Mouse (Mus musculus) hindbrain, embryonic 14.5 days (tissue): ENCODE results near the gene Aqp6. TPM values are rescaled to one million over a fixed set of nuclear protein-coding genes. Genes with fewer than 3 reads are reported as not detected.
A peak's percentile ranks its signal among the peaks of the same experiment; 100 is the strongest.

Experiments used
- ATAC-seq: fragments of 200-750 bp; cut with Nextera tagmentation; 2 replicates; pipeline ENCODE4 v1.8.0; 2017; ENCODE audit warnings: moderate number of reproducible peaks, mild to moderate bottlenecking, moderate TSS enrichment, moderate library complexity; ENCODE audit not compliant: low FRiP score
- DNase-seq: peaks from one replicate; pipeline ENCODE4 v3.0.0-alpha.2; 2015; ENCODE audit warnings: low spot score
- H3K27ac ChIP-seq: fragments of 300-500 bp; sonication (generic); 2 replicates; pipeline ENCODE4 v1.5.1; 2014; ENCODE audit warnings: mild to moderate bottlenecking, moderate library complexity
- H3K27me3 ChIP-seq: fragments of 300-500 bp; sonication (generic); 2 replicates; pipeline ENCODE4 v1.6.1; 2014; ENCODE audit warnings: mild to moderate bottlenecking, low read length, mixed read lengths; ENCODE audit not compliant: control insufficient read depth, insufficient read depth
- H3K36me3 ChIP-seq: fragments of 300-500 bp; sonication (generic); replicated peaks from 2 replicates; pipeline ENCODE4 v1.6.1; 2014; ENCODE audit not compliant: control insufficient read depth, insufficient read depth
- H3K4me1 ChIP-seq: fragments of 300-500 bp; sonication (generic); replicated peaks from 2 replicates; pipeline ENCODE4 v1.6.1; 2014; ENCODE audit warnings: antibody characterized with exemption, low read length, mixed read lengths; ENCODE audit not compliant: control insufficient read depth, insufficient read depth
- H3K4me2 ChIP-seq: fragments of 300-500 bp; sonication (generic); replicated peaks from 2 replicates; pipeline ENCODE4 v1.6.1; 2014; ENCODE audit warnings: mild to moderate bottlenecking, moderate library complexity
- H3K4me3 ChIP-seq: fragments of 300-500 bp; sonication (generic); replicated peaks from 2 replicates; pipeline ENCODE4 v1.5.1; 2014; ENCODE audit warnings: mild to moderate bottlenecking, low read length
- H3K9ac ChIP-seq: fragments of 300-500 bp; sonication (generic); 2 replicates; pipeline ENCODE4 v1.6.1; 2014
- H3K9me3 ChIP-seq: fragments of 300-500 bp; sonication (generic); 2 replicates; pipeline ENCODE4 v1.6.1; 2016; ENCODE audit warnings: low read length; ENCODE audit not compliant: control insufficient read depth
- whole genome bisulfite sequencing: fragments of 180-500 bp; shearing (Covaris S2); extraction: QIAGEN DNeasy Blood & Tissue Kit; methylation state at CpG from one replicate; pipeline ENCODE4 v1.1.7; 2014; 5-methylcytosine and 5-hydroxymethylcytosine counted together
- polyA plus RNA-seq: library from polyadenylated mRNA; unstranded; fragments of >200 nt; fragmentation: Nextera tagmentation; extraction: Ambion mirVana; gene quantifications from 2 replicates; pipeline ENCODE4 v1.2.1, GENCODE M21; 2014

The Aqp6 gene
- polyA plus RNA-seq, 1 experiment from 2014 or later = 1.2 TPM

DNA sequence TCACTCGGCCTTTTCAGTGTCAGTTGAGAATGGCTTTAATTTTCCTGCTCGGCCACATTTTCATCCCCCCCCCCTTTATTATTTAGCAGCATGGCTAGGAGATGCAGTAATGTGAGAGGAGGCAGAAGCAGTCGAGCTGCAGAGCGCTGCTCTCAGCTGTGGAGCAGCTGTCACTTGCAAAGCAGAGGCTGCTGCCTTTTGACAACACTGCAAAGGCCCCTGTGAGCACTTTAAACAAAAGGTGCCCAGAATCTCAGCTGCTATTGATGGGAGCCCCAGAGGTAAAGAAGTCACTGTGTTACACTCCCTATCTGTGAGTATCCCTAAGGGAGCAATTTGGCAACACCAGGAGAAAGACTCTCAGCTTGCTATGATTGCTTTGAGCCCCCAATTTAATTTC, 47.1 kb downstream of the Aqp6 start:
- Histone ChIP-seq H3K9ac (peak overlapping the region; percentile 3), H3K4me3 (no peak overlapping the region), H3K36me3 (no peaks in the 10 kb centered on the region), H3K9me3 (no peaks in the 10 kb centered on the region), H3K27me3 (no peaks in the 10 kb centered on the region), H3K27ac (peak overlapping the region; percentile 76), H3K4me2 (peak overlapping the region; percentile 88), H3K4me1 (peaks cover 52% of the 10 kb centered on the region)
- WGBS = 11% methylated on average over 4 of the region's 4 CpGs
- DNase-seq (no peak), ATAC-seq (peak; percentile 28; the same call in 1 of the 2 replicates)

DNA sequence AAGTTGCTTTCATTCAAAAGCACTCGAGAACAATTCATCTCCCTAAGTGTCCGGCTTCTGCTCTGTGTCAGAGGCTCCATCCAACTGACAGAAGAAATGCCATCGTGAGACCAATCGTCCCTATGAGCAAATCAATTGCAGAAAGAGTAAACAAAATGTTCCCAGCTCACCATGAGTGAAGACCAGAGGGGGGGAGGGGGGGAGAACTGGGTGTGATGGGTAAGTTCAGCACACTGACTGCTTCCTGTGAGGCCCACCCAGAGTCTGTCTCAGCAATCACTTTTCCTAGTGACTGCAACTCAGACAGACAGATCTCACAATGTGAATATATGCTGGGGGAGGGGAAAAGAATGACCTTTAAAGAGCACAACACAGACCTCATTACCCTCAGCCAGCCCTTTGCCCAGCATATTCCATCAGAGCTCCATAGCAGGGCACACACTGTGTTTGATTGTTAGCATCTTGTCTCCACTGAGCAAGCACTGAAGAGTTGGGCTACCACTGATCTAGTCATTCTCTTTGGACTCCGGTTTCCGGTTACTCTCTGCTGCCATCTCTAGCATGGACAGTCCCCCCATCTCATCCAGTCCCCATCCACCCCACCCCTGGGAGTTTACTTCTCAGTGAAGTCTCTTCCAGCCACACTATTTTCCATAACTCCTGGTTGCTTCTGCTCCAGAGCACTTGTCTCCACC, 48.0 kb downstream of the Aqp6 start:
- Histone ChIP-seq H3K9me3 (no peaks in the 10 kb centered on the region), H3K27me3 (no peaks in the 10 kb centered on the region), H3K4me3 (peak overlapping the region; percentile 90; the same call in 1 of the 2 replicates), H3K36me3 (no peaks in the 10 kb centered on the region), H3K9ac (peak overlapping the region; percentile 24; the same call in 1 of the 2 replicates), H3K27ac (peak overlapping the region; percentile 76), H3K4me1 (peaks cover 55% of the 10 kb centered on the region), H3K4me2 (peak overlapping the region; percentile 88)
- ATAC-seq = no peak
- DNase-seq = no peak
- WGBS = 18% methylated on average over 6 of the region's 6 CpGs

DNA sequence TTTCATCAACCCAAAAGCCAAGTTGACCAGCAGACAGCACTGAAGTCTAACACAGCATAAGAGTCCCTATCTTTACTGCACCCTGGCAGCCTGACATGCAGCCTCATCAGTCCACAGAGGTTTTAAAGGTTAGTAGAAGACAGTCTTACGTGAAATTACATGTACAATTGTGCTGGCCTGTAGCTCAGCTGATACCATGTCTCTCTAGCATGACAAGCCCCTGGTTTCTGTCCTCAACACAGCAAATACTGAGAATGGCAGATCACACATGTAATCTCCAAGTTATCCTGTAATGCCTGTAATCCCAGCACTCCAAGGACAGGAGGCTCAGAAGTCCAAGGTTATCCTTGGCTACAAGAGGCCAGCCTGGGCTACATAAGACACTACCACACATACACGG, 49.1 kb downstream of the Aqp6 start:
- no peak overlapping the region for H3K27ac ChIP-seq
- peak overlapping the region; percentile 71; the same call in 1 of the 2 replicates for H3K9ac ChIP-seq
- peak overlapping the region; percentile 88 for H3K4me2 ChIP-seq
- no peaks in the 10 kb centered on the region for H3K27me3 ChIP-seq
- ATAC-seq = no peak
- peaks cover 46% of the 10 kb centered on the region for H3K4me1 ChIP-seq
- no peak for DNase-seq
- 53% methylated on average over 2 of the region's 2 CpGs for WGBS
- peak overlapping the region; percentile 90 for H3K4me3 ChIP-seq
- H3K36me3 ChIP-seq = no peaks in the 10 kb centered on the region
- H3K9me3 ChIP-seq = no peaks in the 10 kb centered on the region

DNA sequence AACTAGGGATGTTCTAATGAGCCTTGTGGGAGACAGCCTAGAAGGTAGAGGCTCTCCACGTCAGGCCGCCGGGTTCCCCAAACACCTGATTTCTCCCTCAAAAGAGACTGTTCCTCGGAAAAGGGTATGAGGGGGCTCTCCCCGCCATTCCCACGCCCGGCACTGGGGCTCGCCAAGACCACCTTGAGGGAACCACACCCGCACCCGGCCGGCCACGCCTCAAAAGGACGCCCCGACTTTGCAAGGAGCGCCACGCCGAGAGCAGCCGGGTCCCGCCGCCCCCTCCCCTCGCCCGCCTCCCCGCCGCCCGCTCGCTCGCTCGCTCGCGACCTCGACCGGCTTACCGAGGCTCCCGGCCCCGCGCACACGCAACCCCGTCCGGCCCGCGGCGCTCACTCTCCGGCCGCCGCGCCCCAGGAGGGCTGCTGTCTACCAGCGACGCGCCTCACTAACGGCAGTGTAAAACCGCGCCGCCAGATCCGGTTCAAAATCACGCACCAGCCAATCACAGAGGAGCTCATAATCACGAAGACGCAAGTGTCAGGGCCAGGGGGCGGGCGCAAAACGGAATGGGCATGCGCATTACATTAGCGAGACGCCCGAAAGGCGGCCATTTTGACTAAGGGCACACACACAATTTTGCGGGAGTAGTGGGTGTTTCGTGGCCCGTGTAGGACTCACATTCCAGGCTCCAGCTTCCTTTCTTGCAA, 50.1 kb downstream of the Aqp6 start, which contains the start of gene Racgap1:
TSS of gene Racgap1 (minus strand) at position 494 of the 710 bp plus-strand sequence.
- Histone ChIP-seq H3K27me3 (no peaks in the 10 kb centered on the region; the same call in 1 of the 2 replicates), H3K9me3 (no peaks in the 10 kb centered on the region), H3K36me3 (no peaks in the 10 kb centered on the region), H3K4me2 (peak within 1 kb of the TSS; percentile 88), H3K27ac (no peak within 1 kb of the TSS), H3K4me1 (peaks cover 42% of the 10 kb centered on the region), H3K9ac (peak within 1 kb of the TSS; percentile 71), H3K4me3 (peak within 1 kb of the TSS; percentile 90)
- DNase-seq (peak; percentile 99), ATAC-seq (peak; percentile 91)
- under 1% methylated on average over 66 of the region's 68 CpGs for WGBS

DNA sequence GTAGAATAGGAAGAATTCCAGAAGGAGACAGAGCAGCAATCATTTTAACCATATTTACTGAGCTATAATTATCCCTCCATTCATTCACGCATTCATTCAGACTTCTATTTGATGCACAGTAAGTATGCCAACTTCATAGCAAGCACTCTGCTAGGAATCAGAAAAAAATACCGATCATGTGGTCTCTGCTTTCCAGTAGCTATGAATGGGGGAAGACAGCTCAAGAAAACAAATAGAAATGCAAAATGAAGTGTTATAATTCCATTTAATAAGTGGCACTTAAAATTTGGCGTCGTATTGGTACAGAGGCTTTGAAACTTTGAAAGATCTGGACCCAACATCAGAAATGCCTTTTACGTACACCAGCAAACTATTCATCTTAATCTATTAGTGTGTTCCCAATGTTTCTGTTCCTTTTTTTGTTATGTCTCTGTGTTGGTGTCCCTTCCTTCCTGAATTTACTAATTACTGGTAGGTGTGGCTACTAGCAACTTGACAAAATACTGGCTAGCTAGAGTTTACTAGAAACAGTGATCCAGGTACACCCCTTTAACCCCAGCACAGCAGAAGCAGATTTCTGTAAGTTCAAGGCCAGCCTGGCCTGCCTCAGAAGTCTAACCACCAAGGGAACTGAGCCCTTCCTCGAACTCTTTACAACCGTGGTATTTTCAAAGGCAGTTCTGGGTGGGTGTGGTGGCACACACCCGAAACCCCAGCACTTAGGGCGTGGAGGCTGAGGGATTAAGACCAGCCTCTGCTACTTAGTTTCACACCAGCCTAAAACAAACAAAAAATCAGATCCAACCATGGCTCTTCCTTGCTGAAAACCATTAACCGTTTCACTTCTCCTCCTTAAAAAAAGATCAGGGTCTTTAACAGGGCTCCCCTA, 51.0 kb downstream of the Aqp6 start:
- ATAC-seq (no peak), DNase-seq (no peak)
- WGBS = 79% methylated on average over 10 of the region's 10 CpGs
- H3K27ac ChIP-seq = no peak overlapping the region
- peak overlapping the region; percentile 32; the same call in 1 of the 2 replicates for H3K9ac ChIP-seq
- no peaks in the 10 kb centered on the region for H3K9me3 ChIP-seq
- peak overlapping the region; percentile 88 for H3K4me2 ChIP-seq
- no peaks in the 10 kb centered on the region for H3K36me3 ChIP-seq
- peaks cover 45% of the 10 kb centered on the region for H3K4me1 ChIP-seq
- H3K27me3 ChIP-seq = no peaks in the 10 kb centered on the region; the same call in 1 of the 2 replicates
- H3K4me3 ChIP-seq = peak overlapping the region; percentile 90

DNA sequence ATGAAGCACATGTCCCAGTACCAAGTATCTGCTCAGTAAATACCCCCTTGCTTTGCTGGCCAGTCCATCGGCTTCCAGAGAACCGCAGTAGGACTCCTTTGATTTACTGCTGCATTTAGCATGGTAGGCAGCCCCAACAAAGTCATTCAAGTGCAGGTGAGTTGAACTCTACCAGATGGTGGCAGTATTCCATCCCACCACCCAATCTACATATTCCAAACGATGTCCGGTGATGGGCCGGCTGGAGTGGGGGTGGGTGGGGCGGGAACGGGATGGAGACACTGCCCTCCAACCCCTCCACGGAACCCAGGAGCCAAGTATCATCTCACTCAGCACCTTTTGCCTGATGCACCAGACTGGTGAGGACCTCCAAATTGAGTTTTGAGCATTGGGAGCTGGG, 52.1 kb downstream of the Aqp6 start:
- no peak for ATAC-seq
- H3K9ac ChIP-seq = no peak overlapping the region
- peak overlapping the region; percentile 7; the same call in 1 of the 2 replicates for H3K4me3 ChIP-seq
- no peak overlapping the region for H3K27ac ChIP-seq
- H3K4me1 ChIP-seq = peaks cover 34% of the 10 kb centered on the region
- peak overlapping the region; percentile 47 for H3K4me2 ChIP-seq
- no peak for DNase-seq
- H3K36me3 ChIP-seq = no peaks in the 10 kb centered on the region
- H3K27me3 ChIP-seq = no peaks in the 10 kb centered on the region; the same call in 1 of the 2 replicates
- 4% methylated on average over 8 of the region's 8 CpGs for WGBS
- H3K9me3 ChIP-seq = no peaks in the 10 kb centered on the region

DNA sequence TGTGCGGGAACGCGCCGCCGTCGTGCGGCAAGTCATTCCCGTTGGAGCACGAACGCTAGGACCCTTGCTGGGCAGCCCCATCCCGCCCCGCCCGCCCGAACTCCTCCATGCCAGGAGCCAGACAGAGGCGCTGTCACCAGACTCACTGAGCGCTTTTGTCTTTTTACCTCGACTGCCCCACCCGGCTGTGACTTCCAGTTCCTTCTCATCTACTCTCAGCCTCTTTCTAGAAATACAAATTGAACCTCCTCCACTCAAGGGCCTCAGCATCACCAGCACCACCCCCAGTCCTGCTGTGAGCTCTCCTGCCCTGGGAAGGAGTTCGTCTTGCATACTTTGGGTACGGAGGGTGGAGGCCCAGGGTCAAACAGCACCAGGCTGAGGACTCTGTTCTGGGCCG, 52.7 kb downstream of the Aqp6 start:
- 2% methylated on average over 21 of the region's 21 CpGs for WGBS
- DNase-seq = no peak
- Histone ChIP-seq H3K27me3 (no peaks in the 10 kb centered on the region; the same call in 1 of the 2 replicates), H3K27ac (no peak overlapping the region), H3K4me3 (peak overlapping the region; percentile 7; the same call in 1 of the 2 replicates), H3K9ac (0 out of 2 replicates have a peak overlapping the region, but pooled peaks have one; percentile 1), H3K4me1 (peaks cover 28% of the 10 kb centered on the region), H3K4me2 (peak overlapping the region; percentile 47), H3K36me3 (no peaks in the 10 kb centered on the region), H3K9me3 (no peaks in the 10 kb centered on the region)
- ATAC-seq = no peak
